Mouse (Mus musculus) cerebellum, postnatal 36 days (tissue): ENCODE results near the gene Osbpl7.
A peak's percentile ranks its signal among the peaks of the same experiment; 100 is the strongest.

Experiments
- DNase-seq, 2 experiments: peaks; one replicate each; pipeline ENCODE4 v3.0.0; 2021 to 2022; ENCODE audit warnings: mixed read lengths in 2 of 2

The Osbpl7 gene

GRCm38 (mm10) chr11:97040301-97041021 lies 10.0 kb upstream of the Osbpl7 start:
- DNase-seq, result no peak

DNA sequence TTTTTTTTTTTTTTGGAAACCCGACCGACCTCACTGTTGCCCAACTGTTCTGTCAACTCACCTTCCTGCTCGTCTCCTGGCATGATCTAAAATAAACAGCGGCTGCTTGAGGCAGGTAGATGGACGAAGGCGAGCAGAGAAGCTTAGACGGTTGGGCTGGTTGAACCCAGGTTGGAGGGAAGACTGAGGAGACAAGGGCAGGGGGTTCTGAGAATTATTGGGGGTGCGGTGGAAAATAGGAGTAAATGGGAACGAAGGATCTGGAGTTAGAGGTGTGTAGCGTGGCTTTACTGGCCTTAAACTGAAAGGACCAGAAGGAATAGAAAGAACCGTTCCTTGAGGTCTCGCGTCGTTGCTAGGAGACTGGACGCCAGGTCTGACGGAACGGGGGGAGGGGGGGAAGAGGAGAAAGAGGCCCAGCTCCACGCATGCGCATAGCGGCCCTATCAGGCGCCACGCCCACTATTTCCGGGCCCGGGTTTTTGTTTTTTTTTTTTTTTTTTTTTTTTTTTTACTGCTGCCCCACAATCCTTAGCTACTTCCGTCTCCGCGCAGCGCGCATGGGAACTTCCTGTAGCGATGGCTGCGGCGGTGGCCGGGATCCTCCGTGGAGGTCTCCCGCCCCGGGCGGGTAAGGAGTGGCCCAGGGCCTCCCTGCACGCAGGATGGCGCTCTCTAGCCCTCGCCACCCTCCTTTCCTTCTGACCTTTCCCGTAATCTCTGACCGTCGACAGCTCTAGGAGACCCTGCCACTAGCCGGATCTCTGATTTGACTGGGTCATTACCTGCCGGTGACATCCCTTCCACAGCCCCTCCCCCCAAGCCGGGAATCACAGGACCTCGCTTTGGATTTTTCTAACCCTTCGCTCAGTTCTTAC lies 9.2 kb upstream of the Osbpl7 start, which contains the start of the genes Lrrc46 and Mrpl10:
Lrrc46 (minus strand) TSS at position 386 of the 878 bp plus-strand sequence.
Mrpl10 (plus strand) TSS at position 539 of the 878 bp plus-strand sequence.
- peak; percentile 86 to 90 for DNase-seq

GRCm38 (mm10) chr11:97044902-97045301 lies 5.5 kb upstream of the Osbpl7 start:
- no peak for DNase-seq

DNA sequence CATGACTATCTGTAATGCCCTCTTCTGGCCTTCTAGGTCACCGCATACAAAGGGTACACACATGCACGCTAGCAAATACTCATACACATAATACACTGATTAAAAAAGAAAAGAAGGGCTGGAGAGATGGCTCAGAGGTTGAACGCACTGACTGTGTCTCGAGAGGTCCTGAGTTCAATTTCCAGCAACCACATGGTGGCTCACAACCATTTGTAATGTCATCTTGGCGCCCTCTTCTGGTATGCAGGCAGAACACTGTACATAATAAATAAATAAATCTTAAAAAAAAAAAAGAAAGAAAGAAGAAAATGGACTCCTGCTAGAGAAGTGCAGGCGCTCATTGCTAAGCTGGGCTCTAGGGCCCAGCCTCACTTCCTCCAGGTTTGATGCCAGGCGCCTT lies 4.6 kb upstream of the Osbpl7 start:
- no peak for DNase-seq

- DNase-seq, result no peak
These were observed 2.3 kb upstream of the Osbpl7 start for GRCm38 (mm10) chr11:97048090-97048650.

GRCm38 (mm10) chr11:97049492-97050085 lies 839 bp upstream of the Osbpl7 start:
- no peak for DNase-seq

DNA sequence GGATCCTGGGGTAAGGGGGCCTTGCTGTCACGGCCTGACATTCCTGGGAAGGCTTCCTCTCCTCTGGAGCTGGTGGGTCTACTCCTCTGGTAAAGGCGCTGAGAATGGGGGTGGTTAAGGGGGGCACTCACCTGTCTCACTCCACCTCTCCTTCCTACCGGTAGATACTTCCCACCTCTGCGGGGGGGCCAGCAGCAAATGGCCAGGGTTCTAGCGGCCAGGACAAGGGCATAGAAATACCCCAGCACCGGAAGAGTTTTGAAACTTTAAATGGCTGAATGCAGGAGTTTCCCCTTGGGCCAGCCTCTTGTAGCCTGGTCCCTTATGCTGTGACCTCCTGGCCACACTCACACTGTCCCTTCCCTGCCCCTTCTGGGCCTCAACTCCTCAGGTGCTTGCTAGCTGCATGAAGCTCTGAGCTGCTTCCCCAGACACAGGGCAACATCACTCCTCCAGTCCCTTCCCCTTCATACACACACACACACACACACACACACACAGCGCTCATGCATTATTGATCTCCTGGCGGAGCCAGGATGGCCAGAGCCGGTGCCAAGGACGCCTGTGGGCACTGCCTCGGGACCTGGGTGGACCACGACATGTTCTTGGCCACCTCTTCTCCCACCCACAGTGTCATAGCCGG lies 637 bp downstream of the Osbpl7 start:
- DNase-seq, result peak in 1 of 2 experiments; percentile 26

DNA sequence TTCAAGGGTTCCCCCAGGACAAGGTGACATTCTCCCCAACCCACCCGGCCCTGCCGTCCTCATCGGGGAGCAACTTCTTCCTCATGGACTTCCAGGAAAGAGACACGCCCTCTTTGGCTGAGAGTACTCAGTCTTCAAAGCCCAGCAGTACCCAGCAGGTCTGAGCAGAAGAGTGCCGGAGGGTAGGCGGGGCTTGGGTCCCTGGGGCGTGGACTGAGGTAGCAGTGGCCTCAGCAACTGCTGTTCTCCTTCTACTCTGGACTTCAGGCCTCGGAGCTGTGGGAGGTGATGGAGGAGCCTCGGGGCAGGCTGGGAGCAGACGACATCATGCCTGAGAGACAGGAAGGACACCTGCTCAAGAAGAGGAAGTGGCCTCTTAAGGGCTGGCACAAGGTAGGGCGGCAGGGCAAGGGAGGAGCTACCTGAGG lies 1.8 kb downstream of the Osbpl7 start:
- no peak for DNase-seq

DNA sequence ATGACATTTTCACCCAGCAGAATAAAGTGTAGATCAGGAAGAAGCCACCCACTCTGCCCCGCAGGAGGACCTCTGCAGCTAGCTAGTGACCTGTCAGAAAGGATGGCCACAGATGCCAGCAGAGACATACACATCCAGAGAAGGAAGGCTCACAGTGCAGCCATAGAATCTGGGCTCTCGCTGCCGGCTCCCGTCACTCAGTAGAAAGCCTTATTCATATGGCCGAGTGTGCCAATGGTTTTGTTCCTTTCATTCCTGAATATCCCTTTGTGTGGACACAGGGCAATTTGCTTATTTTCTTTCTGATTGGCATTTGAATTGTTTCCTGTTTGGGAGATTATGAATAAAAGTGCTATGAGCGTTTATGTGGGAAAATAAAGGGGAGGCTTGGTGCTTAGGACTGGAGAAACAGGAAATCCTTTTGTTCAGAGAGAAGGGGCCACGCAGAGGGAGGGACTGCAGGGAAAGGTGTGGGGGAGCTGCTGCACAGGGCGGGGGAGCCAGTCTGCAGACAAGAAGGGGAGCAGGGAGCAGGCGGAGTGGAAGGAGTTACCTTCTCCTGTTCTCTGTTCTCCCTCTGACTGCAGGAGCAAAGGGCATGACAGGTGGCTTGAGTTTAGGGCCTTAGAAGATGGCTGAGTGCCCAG lies 13.0 kb downstream of the Osbpl7 start:
- DNase-seq, result no peak

DNA sequence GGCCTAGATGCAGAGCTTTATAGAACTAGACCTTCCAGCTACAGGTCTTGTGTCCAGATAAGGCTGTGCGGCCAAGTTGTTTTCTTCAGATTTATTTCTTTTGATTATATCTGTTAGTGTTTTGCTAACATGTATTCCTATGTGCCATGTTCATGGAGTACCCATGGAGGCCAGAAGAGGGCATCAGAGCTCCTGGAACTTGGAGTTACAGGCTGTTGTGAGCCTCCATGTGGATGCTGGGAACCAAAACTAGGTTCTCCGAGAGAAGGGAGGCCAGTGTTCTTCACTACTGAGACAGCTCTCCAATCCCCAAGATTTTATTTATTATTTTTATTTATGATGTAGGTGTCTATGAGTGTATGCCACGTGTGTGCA lies 13.5 kb downstream of the Osbpl7 start:
- no peak for DNase-seq

DNA sequence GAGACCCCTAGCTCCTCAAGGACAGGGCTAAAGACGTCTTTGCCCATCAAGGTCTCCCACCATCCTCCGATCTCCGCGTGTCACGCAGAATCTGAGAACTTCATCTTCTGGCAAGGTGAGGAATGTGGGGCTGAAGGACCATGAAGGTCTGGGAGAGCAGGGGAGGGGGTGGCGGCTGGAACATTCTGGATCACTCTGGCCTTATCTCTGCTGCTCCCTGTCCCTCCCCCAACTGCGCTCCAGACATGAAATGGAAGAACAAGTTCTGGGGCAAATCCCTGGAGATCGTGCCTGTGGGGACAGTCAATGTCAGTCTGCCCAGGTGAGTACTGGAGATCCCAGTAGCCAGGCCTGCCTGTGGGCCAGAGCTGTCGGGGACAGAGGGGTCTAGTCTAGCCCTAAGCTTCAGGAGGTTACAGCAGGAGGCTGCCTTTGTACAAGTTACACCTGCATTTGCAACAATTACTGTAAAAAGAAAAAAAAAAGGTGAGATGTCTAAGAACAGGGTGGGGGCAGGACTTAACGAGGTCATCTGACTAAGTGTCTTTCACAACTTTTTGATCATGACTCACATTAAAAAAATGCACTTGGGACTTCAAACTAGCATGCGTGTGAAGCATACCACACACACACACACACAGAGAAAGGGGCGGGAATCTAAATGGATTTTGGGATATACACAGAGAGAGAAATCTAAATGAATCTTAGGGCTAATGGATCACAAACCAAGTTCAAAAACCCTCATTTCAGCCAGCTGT lies 15.3 kb downstream of the Osbpl7 start:
- DNase-seq, result no peak

- no peak for DNase-seq
These were observed 16.4 kb downstream of the Osbpl7 start for GRCm38 (mm10) chr11:97066656-97067360.

- DNase-seq, result no peak
These were observed 18.9 kb downstream of the Osbpl7 start for GRCm38 (mm10) chr11:97069333-97069732.

- DNase-seq, result no peak
These were observed 19.3 kb downstream of the Osbpl7 start for GRCm38 (mm10) chr11:97069770-97070169.

GRCm38 (mm10) chr11:97071129-97071528 lies 20.7 kb downstream of the Osbpl7 start:
- no peak for DNase-seq

DNA sequence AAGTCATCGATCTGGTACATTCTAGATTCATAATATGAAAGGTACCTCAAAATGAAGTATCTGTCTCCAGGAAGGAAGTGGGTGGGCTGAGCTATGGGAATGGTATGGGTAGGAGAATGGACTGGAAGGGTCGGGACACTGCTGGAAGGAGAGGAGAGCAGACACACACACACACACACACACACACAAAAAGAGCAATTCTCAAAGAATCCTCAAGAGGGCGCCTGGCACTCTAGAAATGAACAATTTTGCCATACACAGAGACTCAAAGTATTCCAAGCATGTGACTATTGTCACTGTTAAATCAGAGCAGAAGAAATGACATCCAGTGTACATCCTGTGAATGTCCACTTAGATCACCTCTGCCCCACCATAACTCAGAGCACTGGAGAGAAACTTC lies 22.1 kb downstream of the Osbpl7 start:
- DNase-seq, result peak; percentile 39 to 54

DNA sequence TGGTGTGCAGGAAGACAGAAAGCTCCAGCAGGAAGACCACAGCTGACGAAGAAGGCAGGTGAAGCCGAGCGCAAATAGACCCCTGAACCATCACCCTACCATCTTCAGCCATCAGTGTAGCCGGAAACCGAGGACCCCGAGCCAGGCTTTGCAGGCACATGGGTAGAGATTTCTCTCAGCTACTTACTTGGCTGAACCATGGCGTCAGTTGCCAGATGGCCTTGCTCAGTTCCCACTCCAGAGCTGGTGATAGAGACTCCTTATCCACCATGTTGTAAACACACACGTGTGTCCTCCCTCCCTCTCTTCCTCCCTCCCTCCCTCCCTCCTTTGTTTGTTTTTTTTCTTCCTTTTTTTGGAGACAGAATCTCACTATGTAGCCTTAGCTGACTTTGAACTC lies 23.8 kb downstream of the Osbpl7 start:
- no peak for DNase-seq

DNA sequence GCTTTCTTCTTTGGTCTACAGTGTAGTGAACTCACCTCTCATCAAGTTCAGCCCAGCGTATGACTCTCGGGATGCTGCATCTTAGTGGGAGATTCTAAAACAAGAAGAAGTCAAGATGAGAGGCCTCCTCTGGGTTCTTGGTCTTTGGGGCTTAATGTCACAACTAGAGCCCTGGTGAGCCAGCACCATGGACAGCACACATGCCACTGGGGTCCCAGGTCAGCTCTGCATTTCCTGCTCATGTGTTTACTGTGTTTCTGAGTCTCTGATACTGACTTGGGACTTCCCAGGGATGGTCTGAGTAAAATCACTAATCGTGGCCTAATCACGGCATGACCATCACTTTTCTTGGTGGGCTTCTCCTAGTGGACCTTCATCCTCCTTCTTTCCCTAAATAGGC lies 28.3 kb downstream of the Osbpl7 start:
- DNase-seq, result no peak

- DNase-seq, result no peak
These were observed 29.9 kb downstream of the Osbpl7 start for GRCm38 (mm10) chr11:97080291-97080690.

- DNase-seq, result peak; percentile 45 to 55
These were observed 32.5 kb downstream of the Osbpl7 start for GRCm38 (mm10) chr11:97082977-97083376.
